Mouse (Mus musculus): ENCODE data around the gene Garem2.

GRCm38 (mm10) chr5:30067726-30068125 is 37.2 kb upstream of the Garem2 start:
- TF ChIP-seq POLR2A (IDR thresholded peaks at IDR 0.05; ENCODE audit: low read depth, low read length) (no peak), CTCF (conservative IDR thresholded peaks at IDR 0.05 in 1 of 2, IDR thresholded peaks at IDR 0.05 in 1 of 2; ENCODE audit: low read depth in 2 of 2, low read length in 2 of 2) (no peak), RAD21 (IDR thresholded peaks at IDR 0.05; ENCODE audit: low read depth, low read length) (no peak), MAFK (IDR thresholded peaks at IDR 0.05; ENCODE audit: insufficient replicate concordance, low read length) (no peak), E2F4 (IDR thresholded peaks at IDR 0.05; ENCODE audit: insufficient replicate concordance, low read depth, low read length) (no peak)
